Mouse (Mus musculus) G1E (cell line): Measurements from ENCODE around the gene Krt1.

ENCODE experiments used
- CTCF ChIP-seq: IDR thresholded peaks from 2 replicates; pipeline ENCODE4 v1.5.1; 2012; ENCODE audit warnings: low read depth, low read length, inconsistent platforms, mixed read lengths
- GATA1 ChIP-seq: IDR thresholded peaks from 2 replicates; pipeline ENCODE4 v1.6.1; 2012; ENCODE audit warnings: borderline replicate concordance, low read length, inconsistent platforms, mixed read lengths
- GATA2 ChIP-seq: IDR thresholded peaks from 2 replicates; pipeline ENCODE4 v1.6.1; 2012; ENCODE audit warnings: low read depth, low read length, inconsistent platforms, borderline replicate concordance
- POLR2AphosphoS5 ChIP-seq: IDR thresholded peaks from 2 replicates; pipeline ENCODE4 v1.6.1; 2012; ENCODE audit warnings: low read depth, low read length, inconsistent platforms; ENCODE audit not compliant: insufficient replicate concordance

DNA sequence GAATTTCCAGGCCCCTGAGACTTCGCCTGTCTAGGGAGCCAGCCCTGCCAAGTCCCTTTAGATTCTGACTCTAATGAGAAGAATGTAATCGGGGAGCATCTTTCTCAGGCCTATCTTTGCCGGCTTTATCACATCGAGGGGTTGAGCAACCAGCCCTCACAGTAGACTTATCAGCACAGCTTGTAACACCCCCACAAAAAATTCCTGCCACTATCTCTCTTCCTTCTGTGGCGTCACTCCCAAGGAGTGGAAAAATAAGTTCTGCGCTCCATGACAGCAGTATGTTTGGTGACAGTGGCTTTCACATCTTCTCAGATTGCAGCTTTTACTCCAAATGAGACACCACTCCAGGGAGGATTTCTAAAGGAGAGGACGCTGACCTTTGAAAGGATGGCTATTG is 16.2 kb upstream of the Krt1 start:
- TF ChIP-seq CTCF = no peak
- TF ChIP-seq GATA1 = no peak
- no peak for TF ChIP-seq POLR2AphosphoS5
- no peak for TF ChIP-seq GATA2
